In genomic region chr2:60714971-60715502, GRCm38 (mm10) we compare ENCODE assay signal across 12 mouse cellular contexts. TPM values are rescaled to one million over a fixed set of nuclear protein-coding genes. Genes with fewer than 3 reads are reported as not detected.
DNase-seq lines count a peak whose midpoint lies in the region; ATAC-seq lines count a peak whose summit lies in the region.
"Had no signal": no experiment of that assay in that cellular context is flagged by ENCODE, and none has a peak within 500 bp of the region (broad histone marks: within the 10 kb centered on the region; RNA-seq: fewer than 3 reads in every experiment).

No protein-coding gene starts in this region.

- H3K9ac ChIP-seq in kidney, embryonic 16.5 days (replicated peaks; ENCODE audit: low read length), result peak overlapping the region; percentile 10; the same call in 1 of the 2 replicates
- H3K9ac ChIP-seq in embryonic facial prominence, embryonic 13.5 days, result no peak overlapping the region
- no peak overlapping the region for H3K9ac ChIP-seq in forebrain, embryonic 16.5 days (replicated peaks; ENCODE audit: low read depth, low read length)
- no peak overlapping the region for H3K9ac ChIP-seq in midbrain, embryonic 14.5 days (replicated peaks; ENCODE audit: low read length)
- H3K9ac ChIP-seq: heart, embryonic 12.5 days; lung, embryonic 15.5 days had no signal

- no peak overlapping the region for H3K4me2 ChIP-seq in kidney, embryonic 16.5 days (replicated peaks; ENCODE audit: low read depth, low read length)
- no peak overlapping the region; the same call in 1 of the 2 replicates for H3K4me2 ChIP-seq in embryonic facial prominence, embryonic 13.5 days
- no peak overlapping the region for H3K4me2 ChIP-seq in forebrain, embryonic 16.5 days (ENCODE audit: low read length)
- H3K4me2 ChIP-seq in midbrain, embryonic 14.5 days (ENCODE audit: low read length), result no peak overlapping the region
- H3K4me2 ChIP-seq: heart, embryonic 12.5 days; lung, embryonic 15.5 days had no signal

- H3K27ac ChIP-seq in kidney, embryonic 16.5 days (ENCODE audit: low read length), result peak overlapping the region; percentile 56
- H3K27ac ChIP-seq in embryonic facial prominence, embryonic 13.5 days, result 0 out of 2 replicates have a peak overlapping the region, but pooled peaks have one; percentile 22
- no peak overlapping the region for H3K27ac ChIP-seq in forebrain, embryonic 16.5 days (ENCODE audit: low read length)
- peak overlapping the region; percentile 39 for H3K27ac ChIP-seq in midbrain, embryonic 14.5 days (replicated peaks; ENCODE audit: low read depth, low read length)
- H3K27ac ChIP-seq: layer of hippocampus, adult 2 months; lung, embryonic 15.5 days had no signal

- no peak for DNase-seq in kidney, postnatal 14 days
- DNase-seq in midbrain, embryonic 14.5 days, result peak; percentile 31
- no peak for DNase-seq in lung, postnatal 36 days
- no peak for DNase-seq in yolk sac, embryonic 10.5 days (ENCODE audit: low spot score)
- DNase-seq: adrenal gland, postnatal 14 days had no signal

- no peaks in the 10 kb centered on the region for H3K36me3 ChIP-seq in kidney, embryonic 16.5 days (ENCODE audit: insufficient read depth, low read length)
- H3K36me3 ChIP-seq in embryonic facial prominence, embryonic 13.5 days, result no peaks in the 10 kb centered on the region
- H3K36me3 ChIP-seq in forebrain, embryonic 16.5 days (ENCODE audit: control insufficient read depth, insufficient read depth), result no peaks in the 10 kb centered on the region
- H3K36me3 ChIP-seq in midbrain, embryonic 14.5 days (ENCODE audit: control insufficient read depth, insufficient read depth, low read length), result no peaks in the 10 kb centered on the region
- H3K36me3 ChIP-seq: heart, embryonic 12.5 days; lung, embryonic 15.5 days had no signal

- H3K27me3 ChIP-seq in kidney, embryonic 16.5 days (ENCODE audit: insufficient read depth, low read length), result no peaks in the 10 kb centered on the region
- H3K27me3 ChIP-seq in embryonic facial prominence, embryonic 13.5 days, result no peaks in the 10 kb centered on the region
- peaks cover 7% of the 10 kb centered on the region for H3K27me3 ChIP-seq in forebrain, embryonic 16.5 days (replicated peaks; ENCODE audit: control insufficient read depth, insufficient read depth, low read length)
- H3K27me3 ChIP-seq in midbrain, embryonic 14.5 days (ENCODE audit: control insufficient read depth, insufficient read depth, low read length), result no peaks in the 10 kb centered on the region
- H3K27me3 ChIP-seq: CH12.LX; heart, embryonic 12.5 days; lung, embryonic 15.5 days had no signal

- H3K9me3 ChIP-seq in kidney, embryonic 16.5 days (ENCODE audit: low read length), result no peaks in the 10 kb centered on the region
- no peaks in the 10 kb centered on the region for H3K9me3 ChIP-seq in embryonic facial prominence, embryonic 13.5 days
- H3K9me3 ChIP-seq in forebrain, embryonic 16.5 days (ENCODE audit: control insufficient read depth, low read length), result no peaks in the 10 kb centered on the region
- H3K9me3 ChIP-seq in midbrain, embryonic 14.5 days (ENCODE audit: control insufficient read depth, low read length), result no peaks in the 10 kb centered on the region
- H3K9me3 ChIP-seq: heart, embryonic 12.5 days; lung, embryonic 15.5 days had no signal

- H3K4me3 ChIP-seq in kidney, embryonic 16.5 days (ENCODE audit: low read length), result no peak overlapping the region
- no peak overlapping the region for H3K4me3 ChIP-seq in embryonic facial prominence, embryonic 13.5 days
- no peak overlapping the region for H3K4me3 ChIP-seq in forebrain, embryonic 16.5 days (replicated peaks; ENCODE audit: low read length)
- no peak overlapping the region for H3K4me3 ChIP-seq in midbrain, embryonic 14.5 days (replicated peaks; ENCODE audit: low read depth, low read length)
- H3K4me3 ChIP-seq: heart, embryonic 12.5 days; layer of hippocampus, adult 2 months; lung, embryonic 15.5 days had no signal

- ATAC-seq in kidney, embryonic 16.5 days (ENCODE audit: low FRiP score, low TSS enrichment), result no peak
- ATAC-seq in embryonic facial prominence, embryonic 13.5 days (ENCODE audit: insufficient number of reproducible peaks, insufficient read depth, low FRiP score, low TSS enrichment, low read depth), result no peak
- peak; percentile 32 for ATAC-seq in forebrain, embryonic 16.5 days
- ATAC-seq in midbrain, embryonic 14.5 days (ENCODE audit: low FRiP score, low TSS enrichment), result no peak

- WGBS in kidney, embryonic 16.5 days, result 65% methylated on average over 8 of the region's 8 CpGs
- WGBS in embryonic facial prominence, embryonic 13.5 days, result 37% methylated on average over 8 of the region's 8 CpGs
- 21% methylated on average over 8 of the region's 8 CpGs for WGBS in forebrain, embryonic 16.5 days
- WGBS in midbrain, embryonic 14.5 days, result 60% methylated on average over 8 of the region's 8 CpGs

- peaks cover 52% of the 10 kb centered on the region for H3K4me1 ChIP-seq in kidney, embryonic 16.5 days (ENCODE audit: insufficient read depth, low read length)
- peaks cover 38% of the 10 kb centered on the region for H3K4me1 ChIP-seq in embryonic facial prominence, embryonic 13.5 days
- H3K4me1 ChIP-seq in forebrain, embryonic 16.5 days (replicated peaks; ENCODE audit: control insufficient read depth, insufficient read depth, low read length), result peaks cover 21% of the 10 kb centered on the region
- peaks cover 20% of the 10 kb centered on the region for H3K4me1 ChIP-seq in midbrain, embryonic 14.5 days (ENCODE audit: control insufficient read depth, insufficient read depth, low read length)

RNA-seq across cellular contexts. Expression of gene Itgb6, which starts 7.4 kb away (rescaled TPM):
- polyA plus RNA-seq in kidney, embryonic 16.5 days (2015; fragmentation: Nextera tagmentation; extraction: Ambion mirVana), result 25.6 and 26.6 TPM in 2 replicates
- 2.1 and 2.4 TPM in 2 replicates for polyA plus RNA-seq in embryonic facial prominence, embryonic 13.5 days (2015; fragmentation: Nextera tagmentation; extraction: Ambion mirVana)
- polyA plus RNA-seq in forebrain, embryonic 16.5 days (2015; fragmentation: Nextera tagmentation; extraction: Ambion mirVana), result not detected in 2 replicates
- not detected in 2 replicates for polyA plus RNA-seq in midbrain, embryonic 14.5 days (2014; fragmentation: Nextera tagmentation; extraction: Ambion mirVana)
